Mouse (Mus musculus) adrenal gland, adult (tissue): ENCODE results near the gene Gprin3.
"Not testable (repeated sequence)": the region's sequence is repeated elsewhere in the genome, so short reads cannot be mapped to it uniquely, and the experiment has no call there.

Experiments used
- DNase-seq, 2 experiments: peaks; one replicate each; pipeline ENCODE4 v3.0.0; 2022 to 2023; ENCODE audit warnings: low spot score in 1 of 2; ENCODE audit not compliant: inconsistent age in 2 of 2

Gprin3 gene

GRCm38 (mm10) chr6:59351108-59351789 is 74.8 kb downstream of the Gprin3 start:
- DNase-seq, result no peak

- DNase-seq, result no peak
Observed at GRCm38 (mm10) chr6:59348673-59349072, 77.4 kb downstream of the Gprin3 start.

GRCm38 (mm10) chr6:59341146-59341545 is 84.9 kb downstream of the Gprin3 start:
- DNase-seq, result no peak

GRCm38 (mm10) chr6:59328297-59328696 is 97.8 kb downstream of the Gprin3 start:
- no peak for DNase-seq

GRCm38 (mm10) chr6:59315868-59316267 is 110.2 kb downstream of the Gprin3 start:
- DNase-seq, result no peak

GRCm38 (mm10) chr6:59315090-59315489 is 111.0 kb downstream of the Gprin3 start:
- DNase-seq, result no peak

DNA sequence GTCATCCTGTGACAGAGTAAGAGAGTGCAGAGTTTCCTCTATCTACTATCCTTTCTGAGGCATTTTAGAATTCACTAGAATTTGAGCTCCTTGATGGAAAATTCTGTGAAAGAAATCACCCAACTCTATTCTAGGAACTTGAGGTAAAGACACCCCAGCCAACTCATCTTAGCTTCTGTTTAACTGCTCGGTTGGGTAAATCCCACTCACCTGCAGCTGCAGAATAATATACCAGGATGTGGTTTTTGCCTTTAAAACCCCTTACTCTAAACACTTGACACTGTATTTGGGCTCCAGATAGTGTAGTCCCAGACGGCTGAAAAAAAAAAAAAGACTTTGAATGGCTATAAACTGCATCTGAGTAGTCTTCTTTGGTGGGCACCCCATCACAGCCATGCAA is 112.9 kb downstream of the Gprin3 start:
- DNase-seq, result no peak

DNA sequence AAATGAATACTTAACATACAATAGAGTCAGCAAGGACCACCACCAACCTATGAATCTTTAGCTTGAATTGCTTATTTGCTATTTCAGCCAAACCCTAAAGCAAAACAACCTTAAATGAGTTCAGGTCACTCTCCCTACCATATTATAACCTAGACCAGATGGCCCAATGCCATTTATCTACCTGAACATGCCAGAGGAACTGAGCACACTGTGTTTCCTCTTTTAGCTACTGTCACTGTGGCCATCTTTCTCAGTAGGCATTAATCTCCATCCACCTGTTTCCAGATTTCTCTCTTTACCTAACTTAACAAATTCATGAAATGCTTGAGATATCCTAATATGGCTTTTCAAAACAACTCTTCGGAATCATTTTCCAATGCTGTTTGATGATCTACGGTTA is 114.9 kb downstream of the Gprin3 start:
- no peak for DNase-seq

DNA sequence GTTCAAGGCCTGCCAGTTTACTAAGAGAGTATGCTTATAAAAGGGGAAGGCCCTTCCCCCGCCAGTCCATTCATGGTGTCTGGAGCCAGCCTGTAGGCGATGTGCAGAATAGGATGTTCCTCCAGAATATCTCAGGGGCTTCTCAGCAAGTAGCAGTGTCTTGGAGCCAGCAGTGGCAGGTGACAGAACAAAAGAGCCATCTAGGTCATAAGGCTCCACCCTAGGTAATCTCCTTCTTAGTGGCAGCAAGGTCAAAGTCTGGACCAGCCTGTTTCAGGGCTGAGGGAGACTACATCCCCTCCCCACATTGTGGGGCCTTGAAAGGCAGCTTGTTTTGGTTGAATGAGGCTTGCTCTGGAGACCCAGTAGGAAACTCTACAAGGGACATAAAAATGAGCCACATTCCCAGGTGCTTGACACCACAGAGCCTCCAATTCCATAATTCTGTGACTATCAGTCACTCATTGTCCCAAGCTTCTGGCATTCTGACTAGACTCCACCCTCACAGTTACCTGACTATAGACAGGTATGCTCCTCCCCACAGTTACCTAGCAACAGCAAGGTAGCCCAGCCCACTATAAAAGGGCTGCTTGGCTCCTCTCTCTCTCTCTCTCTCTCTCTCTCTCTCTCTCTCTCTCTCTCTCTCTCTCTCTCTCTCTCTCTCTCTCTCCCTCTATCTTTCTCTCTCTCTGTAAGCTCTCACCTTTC is 121.7 kb downstream of the Gprin3 start:
- not testable (repeated sequence) for DNase-seq

- DNase-seq, result no peak
Observed at GRCm38 (mm10) chr6:59303031-59303430, 123.1 kb downstream of the Gprin3 start.
